Mouse (Mus musculus) bone marrow macrophage, adult 2 months (primary cell): ENCODE results near the gene Ksr1.

Experiments
- CTCF ChIP-seq: IDR thresholded peaks from 2 replicates; pipeline ENCODE4 v1.5.1; 2012; ENCODE audit warnings: low read depth, mild to moderate bottlenecking, low read length, moderate library complexity
- POLR2A ChIP-seq: IDR thresholded peaks from 2 replicates; pipeline ENCODE4 v1.6.1; 2012; ENCODE audit warnings: mild to moderate bottlenecking, low read depth, low read length, borderline replicate concordance

GRCm38 (mm10) chr11:79001871-79002270 lies 144.3 kb downstream of the Ksr1 start:
- TF ChIP-seq CTCF, result no peak
- TF ChIP-seq POLR2A, result no peak
